Mouse (Mus musculus): ENCODE data around the gene Apobr.

DNA sequence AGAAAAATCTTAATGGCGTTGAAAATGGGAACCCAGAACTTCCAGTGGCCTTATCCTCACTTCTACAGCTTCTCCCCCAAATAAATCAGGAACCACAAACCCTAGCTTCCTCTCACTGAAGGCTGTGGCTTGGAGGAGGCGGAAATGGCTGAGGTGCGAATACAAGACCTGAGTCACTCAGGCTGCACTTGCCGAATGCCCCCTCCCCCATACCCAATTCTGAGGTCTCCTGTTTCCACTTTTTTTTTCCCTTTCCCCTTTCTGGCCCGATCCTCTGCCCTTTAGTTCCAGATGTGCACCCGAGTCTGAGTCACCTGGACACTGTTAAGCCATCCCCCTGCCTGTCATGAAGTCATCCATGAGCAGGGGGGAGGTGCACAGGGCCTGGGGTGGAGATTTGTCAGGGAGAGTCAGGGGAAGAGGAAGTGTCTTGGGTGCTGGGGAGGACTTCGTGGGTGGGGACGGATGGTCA lies at the start of gene Apobr:
- TF ChIP-seq POLR2A (IDR thresholded peaks at IDR 0.05; ENCODE audit: borderline replicate concordance, insufficient read depth, low read length) = no peak
- TF ChIP-seq CTCF (IDR thresholded peaks at IDR 0.05; ENCODE audit: borderline replicate concordance, insufficient read depth, low read depth, low read length) = no peak
